Mouse (Mus musculus) frontal cortex, postnatal 36 days (tissue): ENCODE data around the gene Akap9.
"Not testable (repeated sequence)": the region's sequence is repeated elsewhere in the genome, so short reads cannot be mapped to it uniquely, and the experiment has no call there.

ENCODE experiments used
- DNase-seq, 2 experiments: peaks; one replicate each; pipeline ENCODE4 v3.0.0; 2022; ENCODE audit warnings: low spot score in 2 of 2

Akap9 gene

DNA sequence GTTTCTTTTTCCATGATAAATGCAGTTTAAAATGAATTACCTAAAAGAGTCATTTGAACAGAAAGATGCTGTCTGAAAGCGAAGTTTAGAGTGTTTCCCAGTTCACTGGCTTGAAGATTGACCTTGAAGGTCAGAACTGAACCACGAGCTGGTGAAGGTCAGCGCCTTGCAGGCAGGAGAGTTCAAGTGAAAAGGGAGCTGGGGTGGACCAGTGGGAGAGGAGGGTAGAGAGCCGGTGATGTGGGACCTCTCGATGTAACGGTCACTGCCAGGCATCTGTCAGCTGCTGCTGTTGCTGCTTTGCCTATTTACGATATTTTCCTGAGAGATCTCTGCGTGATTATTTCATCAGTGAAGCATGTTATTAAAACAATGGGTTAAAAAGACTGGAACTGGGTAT, 111.5 kb downstream of the Akap9 start:
- DNase-seq: no peak

DNA sequence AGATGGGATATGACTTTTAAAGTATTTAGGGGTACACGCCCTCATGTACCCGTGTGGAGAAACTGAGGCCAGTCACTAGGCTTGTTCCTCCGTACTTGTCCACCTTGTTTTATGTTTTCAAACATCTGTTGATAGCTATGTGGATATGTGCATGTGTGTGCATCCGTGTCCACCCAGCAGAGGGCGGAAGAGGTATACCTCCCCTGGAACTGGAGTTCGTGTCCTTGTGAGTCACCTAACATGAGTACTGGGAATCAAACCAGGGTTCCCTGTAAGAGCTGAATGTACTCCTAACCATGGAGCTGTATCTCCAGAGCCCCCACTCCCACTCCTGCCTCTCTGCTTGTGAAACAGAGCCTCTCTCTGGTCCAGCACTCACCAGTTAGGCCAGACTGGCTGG, 112.5 kb downstream of the Akap9 start:
- DNase-seq: no peak

DNA sequence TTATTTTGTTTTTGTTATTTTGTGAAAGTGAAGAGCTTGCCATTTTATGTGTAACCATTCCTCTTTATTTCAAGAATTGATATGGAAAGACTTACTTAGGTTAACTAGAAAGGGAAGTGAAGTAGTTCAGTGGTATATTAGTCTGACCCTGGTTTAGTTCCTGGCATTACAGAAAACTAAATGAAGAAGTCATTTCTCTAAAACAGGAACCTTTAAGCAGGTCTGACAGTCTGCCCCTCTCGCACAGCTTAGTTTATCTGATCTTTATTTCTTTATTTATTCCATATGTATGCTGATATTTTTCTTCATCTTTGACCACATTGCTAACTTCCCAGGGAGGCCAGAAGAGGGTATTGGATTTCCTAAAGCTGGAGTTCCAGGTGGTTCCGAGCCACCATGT, 113.1 kb downstream of the Akap9 start:
- DNase-seq: no peak

DNA sequence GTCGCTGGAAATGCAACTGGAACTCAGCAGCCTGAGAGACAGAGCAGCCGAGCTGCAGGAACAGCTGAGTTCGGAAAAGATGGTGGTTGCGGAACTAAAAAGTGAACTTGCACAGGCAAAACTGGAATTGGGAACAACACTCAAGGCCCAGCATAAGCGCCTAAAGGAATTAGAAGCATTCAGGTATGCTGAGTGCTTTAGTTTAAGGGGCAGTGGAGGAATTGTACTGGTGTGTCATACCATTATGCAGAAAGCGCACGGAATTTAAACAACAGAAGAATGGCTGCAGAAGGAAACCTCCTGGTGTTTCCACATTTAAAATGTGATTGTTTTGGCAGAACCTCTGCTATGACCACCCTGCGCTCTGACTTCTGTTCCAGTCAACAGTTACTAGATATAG, 132.5 kb downstream of the Akap9 start:
- no peak for DNase-seq

DNA sequence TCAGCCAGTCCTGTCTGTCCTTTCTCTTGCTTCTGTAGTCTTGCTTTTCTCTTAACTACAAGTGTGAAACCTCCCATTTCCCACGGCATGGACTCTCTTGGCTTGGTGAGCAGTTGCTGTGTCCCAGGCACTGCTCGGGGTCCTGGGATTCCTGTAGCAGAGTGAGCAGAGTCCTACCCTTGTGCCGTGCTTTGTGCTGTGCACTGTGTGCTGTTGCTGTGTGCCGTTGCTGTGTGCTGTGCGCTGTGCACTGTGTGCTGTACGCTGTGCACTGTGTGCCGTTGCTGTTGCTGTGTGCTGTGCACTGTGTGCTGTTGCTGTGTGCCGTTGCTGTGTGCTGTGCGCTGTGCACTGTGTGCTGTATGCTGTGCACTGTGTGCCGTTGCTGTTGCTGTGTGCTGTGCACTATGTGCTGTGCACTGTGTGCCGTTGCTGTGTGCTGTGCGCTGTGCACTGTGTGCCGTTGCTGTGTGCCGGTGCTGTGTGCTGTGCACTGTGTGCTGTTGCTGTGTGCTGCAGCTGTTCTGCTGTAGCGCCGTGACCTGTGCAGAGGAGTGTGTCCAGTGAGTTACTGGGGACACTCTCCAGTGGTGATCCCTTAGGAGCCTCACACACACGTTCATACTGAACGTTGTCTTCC, 138.7 kb downstream of the Akap9 start:
- DNase-seq: no peak

DNA sequence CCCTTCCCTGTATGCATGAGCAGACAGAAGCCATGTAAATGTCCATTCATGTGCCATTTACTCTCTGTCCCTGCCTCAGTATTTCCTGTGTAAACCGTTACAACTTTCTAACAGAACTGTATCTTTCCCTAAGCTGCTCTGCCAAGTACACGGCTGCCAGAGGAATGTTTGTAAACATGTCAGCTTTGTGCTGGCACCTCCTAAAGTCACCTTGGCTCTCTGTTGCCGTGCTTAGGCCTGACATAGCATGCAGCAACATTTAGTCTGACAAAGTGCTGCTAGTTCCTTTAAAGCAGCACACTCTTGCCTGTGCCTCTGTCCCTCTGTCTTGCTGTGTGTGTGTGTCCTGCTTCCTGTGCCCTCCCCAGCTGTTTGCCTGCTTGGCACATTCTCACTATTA, 139.3 kb downstream of the Akap9 start:
- no peak for DNase-seq

DNA sequence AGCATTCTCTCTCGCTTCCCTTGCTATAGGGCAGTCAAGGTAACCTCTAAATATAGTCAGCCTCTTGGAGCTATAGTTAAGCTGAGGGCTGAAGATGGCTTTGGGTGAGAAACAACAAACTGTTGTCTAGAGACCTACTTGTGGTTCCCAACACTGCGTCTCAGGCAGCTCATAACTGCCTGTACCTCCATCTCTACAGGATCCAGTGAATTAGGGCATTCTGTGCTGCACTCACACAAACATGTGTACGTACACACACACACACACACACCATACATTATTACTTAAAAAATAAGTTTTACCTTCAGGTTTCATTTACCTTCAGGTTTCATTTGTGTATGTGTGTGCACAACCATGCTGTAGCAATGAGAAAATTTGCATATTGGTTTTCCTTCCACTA, 151.2 kb downstream of the Akap9 start:
- no peak for DNase-seq

DNA sequence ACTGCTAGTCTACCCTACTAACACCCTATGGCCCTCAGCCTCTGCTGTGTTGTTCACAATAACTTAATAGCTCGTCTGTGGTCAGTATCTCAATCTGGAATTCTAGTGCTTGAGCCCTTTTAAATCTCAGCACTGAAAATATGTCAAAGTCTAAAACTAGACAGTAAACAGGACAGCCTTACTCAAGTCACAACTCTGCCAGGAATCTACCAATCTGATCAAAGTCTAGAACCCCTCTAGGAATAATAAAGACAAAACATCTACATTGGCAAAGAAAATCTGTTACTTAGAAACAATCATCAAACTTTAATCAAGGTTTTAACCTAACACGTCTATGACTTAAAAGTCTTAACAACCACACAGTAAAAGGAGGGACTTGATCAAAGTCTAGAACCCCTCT, 153.0 kb downstream of the Akap9 start:
- DNase-seq: no peak

DNA sequence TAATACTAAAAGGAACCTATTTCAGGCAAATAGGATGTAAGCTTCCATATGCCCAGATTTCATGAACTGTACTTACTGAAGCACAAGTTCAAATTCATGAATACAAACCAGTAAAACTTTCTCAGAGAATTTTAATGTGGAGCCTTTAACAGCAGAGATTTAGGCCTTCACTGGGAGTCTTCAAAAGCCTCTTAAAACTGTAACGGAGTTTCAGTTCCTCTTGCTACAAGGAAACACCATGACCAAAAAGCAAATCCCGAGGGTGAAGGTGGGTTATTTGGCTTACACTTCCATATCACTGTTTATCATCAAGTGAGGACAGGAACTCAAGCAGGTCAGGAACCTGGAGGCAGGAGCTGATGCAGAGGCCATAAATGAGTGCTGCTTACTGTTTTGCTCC, 153.7 kb downstream of the Akap9 start:
- no peak for DNase-seq

DNA sequence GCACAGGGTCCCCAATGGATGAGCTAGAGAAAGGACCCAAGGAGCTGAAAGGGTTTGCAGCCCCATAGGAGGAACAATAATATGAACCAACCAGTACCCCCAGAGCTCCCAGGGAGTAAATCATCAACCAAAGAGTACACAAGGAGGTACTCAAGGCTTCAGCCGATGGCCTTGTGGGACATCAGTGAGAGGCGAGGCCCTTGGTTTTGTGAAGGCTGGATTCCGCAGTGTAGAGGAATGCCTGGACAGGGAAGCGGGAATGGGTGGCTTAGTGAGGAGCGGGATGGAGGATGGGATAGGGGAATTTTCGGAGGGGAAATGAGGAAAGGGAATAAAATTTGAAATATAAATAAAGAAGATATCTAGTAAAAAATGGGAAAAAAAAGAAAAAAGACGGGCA, 157.1 kb downstream of the Akap9 start:
- DNase-seq: no peak

DNA sequence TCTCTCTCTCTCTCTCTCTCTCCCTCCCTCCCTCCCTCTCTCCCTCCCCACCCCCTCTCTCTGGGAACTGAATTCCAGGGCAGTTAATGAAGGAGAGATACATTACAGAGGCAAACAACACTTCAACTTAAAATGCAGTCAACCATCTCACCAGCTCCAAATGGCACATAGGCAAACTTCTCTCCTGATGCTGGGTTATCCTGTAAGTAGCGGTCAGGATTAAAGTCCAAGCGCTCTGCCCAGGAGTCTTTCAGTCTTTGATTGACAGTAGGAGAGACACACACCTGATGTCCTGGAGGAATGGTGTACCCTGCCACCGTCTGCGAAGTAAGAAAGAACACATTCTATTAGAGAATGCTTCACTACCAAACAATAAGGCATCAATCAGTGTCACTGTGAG, 158.5 kb downstream of the Akap9 start:
- DNase-seq: no peak

DNA sequence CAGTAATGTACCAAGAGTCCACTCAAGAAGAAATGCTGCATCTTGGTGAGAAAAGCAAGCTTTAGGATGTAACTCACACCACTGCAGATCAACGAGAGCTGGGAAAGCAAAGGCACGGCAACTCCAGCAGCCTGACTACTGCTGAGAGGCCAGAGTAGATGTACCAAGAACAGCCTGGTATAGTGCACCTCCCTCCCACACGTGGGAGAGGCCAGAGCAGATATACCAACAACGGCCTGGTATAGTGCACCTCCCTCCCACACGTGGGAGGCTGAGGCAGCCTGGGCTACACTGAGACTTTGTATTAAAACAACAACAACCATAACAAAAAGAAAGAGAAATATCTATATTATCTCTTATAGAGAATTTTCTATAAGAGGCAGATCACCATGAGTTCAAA, 160.3 kb downstream of the Akap9 start:
- no peak for DNase-seq

DNA sequence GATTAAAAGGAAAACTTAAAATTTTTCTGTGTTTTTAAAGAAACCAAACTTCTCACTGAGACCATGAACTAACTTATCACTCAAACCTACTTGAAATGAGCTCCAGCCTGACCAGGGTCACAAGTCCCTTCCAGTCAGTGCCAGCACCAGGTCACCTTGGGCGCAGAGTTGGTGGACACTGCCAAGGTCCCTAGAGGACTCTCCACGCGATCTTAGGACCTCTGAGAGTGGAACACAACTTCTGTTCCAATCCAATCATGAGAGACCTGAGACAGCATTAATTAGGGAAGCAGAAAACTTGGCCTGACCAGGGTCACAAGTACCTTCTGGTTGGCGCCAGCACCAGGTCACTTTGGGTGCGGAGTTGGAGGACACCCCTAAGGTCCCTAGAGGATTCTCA, 166.6 kb downstream of the Akap9 start:
- DNase-seq: no peak

DNA sequence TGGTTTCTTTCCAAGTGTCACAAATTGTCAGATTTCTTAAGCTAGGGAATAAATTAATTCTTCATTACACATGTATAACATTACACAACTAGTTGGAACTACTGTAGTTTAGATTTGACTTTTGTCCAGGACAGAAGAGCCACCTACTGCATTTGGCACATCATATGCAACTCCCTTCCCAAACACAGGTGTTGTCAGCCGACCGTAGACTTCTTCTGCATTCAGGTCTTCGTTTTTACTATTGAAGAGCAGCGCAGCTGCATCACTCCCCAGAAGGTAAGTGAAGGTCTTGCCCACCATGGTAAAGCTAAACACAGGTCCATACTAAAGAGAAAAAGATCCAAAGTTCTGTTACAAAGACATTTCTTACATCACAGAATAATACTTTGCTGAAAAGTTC, 173.2 kb downstream of the Akap9 start:
- DNase-seq: no peak

DNA sequence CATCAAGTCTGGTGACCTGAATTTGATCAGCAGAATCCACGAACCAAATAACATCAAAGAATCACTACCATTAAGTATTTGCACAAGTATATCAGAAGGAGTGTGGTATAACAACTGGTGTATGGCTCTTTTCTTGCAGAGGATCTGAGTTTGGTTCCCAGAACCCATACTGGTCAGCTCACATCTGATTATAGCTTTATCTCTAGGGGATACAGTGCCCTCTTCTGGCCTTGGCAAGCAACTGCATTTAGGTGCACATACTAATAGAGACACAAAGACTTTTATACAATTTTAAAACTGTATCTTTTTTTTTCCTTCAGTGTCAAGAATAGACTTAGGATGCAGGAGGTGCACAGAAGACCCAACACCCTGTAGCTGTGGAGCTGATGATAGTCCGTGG, 173.9 kb downstream of the Akap9 start:
- DNase-seq: no peak

DNA sequence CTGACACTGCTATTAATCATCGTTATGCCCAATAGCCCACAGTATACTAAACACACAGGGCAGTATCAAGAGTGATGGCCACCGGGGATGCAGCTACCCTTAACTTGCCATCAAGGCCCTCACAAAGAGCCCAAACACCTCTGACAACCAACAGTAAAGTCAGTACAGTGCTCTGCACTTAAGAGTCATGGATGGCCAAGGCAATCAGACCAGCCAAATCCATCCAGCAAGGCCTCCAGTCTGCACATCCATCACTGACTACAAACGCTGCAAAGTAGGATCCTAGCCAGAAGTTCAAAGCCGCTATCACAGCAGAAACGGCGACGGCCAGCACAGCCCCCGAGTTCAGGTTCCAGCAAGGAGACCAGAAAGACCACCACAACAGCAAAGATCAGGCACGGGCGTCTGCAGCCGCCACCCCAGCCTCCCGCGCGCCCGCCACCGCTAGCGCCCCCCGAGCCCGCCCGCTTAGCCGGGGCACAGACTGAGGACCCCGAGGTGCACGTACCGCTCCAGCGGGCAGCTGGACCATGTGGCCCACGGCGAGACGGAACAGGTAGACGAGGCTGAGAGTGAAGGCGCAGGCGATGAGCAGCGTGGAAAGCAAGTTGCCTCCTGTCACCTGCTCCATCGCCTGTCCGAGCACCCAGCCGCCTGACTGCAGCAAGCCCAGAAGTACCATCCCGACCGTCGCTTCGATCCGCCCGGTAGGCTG, 175.9 kb downstream of the Akap9 start:
- DNase-seq: no peak

DNA sequence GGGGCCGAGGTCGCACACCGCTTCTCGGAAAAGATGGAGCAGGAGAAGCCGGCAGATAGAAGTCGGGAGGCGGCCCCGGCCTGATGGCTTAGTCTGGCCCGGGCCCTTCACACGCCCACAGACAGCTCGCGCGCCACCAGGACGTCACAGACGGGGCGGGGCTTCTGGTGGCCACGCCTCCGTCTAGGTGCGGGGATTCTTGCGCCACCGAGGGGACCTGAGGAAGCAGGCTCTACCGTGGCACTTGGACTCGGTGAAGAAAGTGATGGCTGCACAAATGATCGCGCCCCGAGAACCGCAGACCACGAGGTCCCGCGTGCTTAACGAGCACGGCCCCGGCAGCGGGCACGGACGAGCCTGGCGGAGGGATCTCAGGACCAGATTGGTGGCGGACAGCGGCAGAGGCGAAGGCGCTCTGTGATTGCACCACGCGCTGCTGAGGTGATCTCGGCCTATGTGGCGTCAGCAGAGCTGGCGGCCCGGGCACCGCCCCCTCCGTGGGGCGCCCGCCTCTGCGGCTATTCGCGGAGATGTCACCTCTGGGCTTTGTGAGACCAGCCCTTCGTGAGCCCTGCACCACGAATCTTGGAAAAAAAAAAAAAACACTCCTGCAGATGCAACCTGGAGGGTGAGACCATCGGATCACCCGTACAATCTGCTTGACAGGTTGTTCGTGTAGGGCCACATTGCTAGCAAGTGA, 176.6 kb downstream of the Akap9 start, which contains the start of gene Cyp51:
Gene Cyp51 (minus strand): TSS at position 406 of the 700 bp plus-strand sequence.
- peak; percentile 91 to 93 for DNase-seq

DNA sequence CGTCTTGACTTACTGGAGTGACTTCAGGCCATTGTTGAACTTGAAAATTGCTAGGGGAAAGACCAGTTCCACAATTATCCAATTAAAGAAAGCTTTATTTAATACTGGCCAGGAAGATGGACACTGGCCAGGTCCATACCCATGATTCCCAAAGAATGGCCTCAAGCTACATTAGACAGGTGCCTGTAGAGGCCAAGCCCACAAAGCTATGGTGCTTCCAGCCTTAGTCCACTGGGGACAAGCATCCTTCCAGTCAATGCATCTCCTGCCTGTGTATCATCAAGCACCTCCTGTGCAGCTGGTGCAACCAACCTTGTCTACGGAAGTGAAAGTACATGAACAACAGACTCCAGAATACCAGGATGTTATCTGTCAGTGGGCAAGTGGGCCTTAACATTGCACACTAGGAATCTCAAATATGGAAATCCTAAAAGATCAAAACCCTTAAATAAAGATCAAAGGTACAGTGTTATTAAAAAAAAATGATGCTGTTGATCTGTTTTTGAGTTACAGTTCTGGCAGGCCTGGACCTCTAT, 177.9 kb downstream of the Akap9 start:
- DNase-seq: no peak

DNA sequence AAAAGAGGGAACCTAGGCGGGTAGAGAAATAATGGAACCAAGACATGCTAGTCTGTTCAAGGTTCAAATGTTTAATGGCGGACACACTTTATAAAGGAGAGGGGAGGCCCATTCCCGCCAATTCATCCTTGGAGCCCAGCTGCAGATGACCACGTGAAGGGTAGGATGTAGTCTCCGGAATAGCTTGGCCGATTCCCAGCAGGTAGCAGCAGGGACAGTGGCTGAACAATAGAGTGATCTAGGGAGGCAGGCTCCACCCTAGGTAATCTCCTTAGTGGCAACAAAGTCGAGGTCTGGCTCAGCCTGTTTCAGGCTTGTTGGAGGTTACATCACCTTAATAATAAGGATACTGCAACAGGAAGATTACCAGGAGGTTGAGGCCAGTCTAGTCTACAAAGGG, 179.2 kb downstream of the Akap9 start:
- DNase-seq: not testable (repeated sequence)

DNA sequence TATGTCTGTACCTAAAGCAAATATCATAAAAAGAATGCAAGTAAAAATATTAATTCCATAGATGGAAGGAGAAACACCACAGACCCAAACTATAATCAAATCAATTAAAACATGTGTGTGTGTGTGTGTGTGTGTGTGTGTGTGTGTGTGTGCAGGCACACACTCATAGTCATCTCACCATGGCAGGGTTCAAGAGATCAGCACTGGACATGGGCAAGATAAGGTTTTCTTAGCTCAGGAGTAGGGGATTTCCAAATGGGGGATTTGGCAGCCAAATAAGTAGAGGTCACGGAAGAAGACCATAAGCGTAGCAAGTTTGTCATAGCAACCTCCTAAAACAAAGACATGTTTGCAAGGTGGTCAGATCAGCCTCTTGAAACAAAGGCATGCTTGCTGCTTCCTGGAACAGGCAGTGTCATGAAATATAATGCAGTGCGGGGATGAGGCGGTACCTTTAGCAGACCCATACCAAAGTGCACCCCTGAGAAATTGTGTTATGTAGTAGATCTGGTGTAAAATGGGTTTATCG, 184.8 kb downstream of the Akap9 start:
- DNase-seq: no peak
